In the genomic region with DNA sequence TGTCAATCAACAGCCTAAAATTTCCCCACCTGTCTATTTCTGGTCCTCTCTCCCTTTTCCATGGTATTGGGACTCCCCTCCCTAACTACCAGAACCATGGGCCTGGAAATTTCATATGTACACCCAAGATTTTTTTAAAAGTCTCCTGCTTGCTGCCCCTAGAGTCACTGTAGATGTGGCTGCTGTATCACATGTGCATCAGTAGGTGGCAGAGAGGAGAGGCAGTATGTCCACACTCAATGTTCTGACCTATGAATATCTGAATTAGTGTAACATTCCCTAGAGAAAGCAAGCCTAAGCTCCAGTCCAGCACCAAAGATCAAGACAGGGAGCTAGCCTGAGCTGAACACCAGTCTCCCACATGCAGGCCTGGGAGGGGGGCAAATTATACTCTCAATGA, we compare ENCODE assay signal across 26 mouse cellular contexts. TPM values are rescaled to one million over a fixed set of nuclear protein-coding genes. Genes with fewer than 3 reads are reported as not detected.
A peak's percentile ranks its signal among the peaks of the same experiment; 100 is the strongest.
DNase-seq lines count a peak whose midpoint lies in the region; ATAC-seq and TF ChIP-seq lines count a peak whose summit lies in the region.
"Had no signal": no experiment of that assay in that cellular context is flagged by ENCODE, and none has a peak within 500 bp of the region (broad histone marks: within the 10 kb centered on the region; RNA-seq: fewer than 3 reads in every experiment).

No protein-coding gene starts in this region.

- H3K4me1 ChIP-seq in lung, postnatal 0 days (ENCODE audit: insufficient read depth, low read depth, low read length): no peaks in the 10 kb centered on the region
- no peaks in the 10 kb centered on the region for H3K4me1 ChIP-seq in liver, embryonic 11.5 days (replicated peaks; ENCODE audit: control insufficient read depth, insufficient read depth, low read length)
- H3K4me1 ChIP-seq: forebrain, embryonic 15.5 days; hindbrain, embryonic 13.5 days; neural tube, embryonic 13.5 days had no signal

- no peak for ATAC-seq in lung, postnatal 0 days
- peak; percentile 91 for ATAC-seq in CD4-positive, CD25-positive, alpha-beta regulatory T cell, adult 4 months
- peak; percentile 77 for ATAC-seq in activated CD4-positive, CD25-positive, alpha-beta regulatory T cell, adult 4 months
- no peak for ATAC-seq in liver, embryonic 11.5 days (replicated peaks; ENCODE audit: low FRiP score)
- ATAC-seq: forebrain, embryonic 15.5 days had no signal

- no peaks in the 10 kb centered on the region for H3K9me3 ChIP-seq in lung, postnatal 0 days (ENCODE audit: low read length)
- no peaks in the 10 kb centered on the region for H3K9me3 ChIP-seq in liver, embryonic 11.5 days (ENCODE audit: control insufficient read depth, low read length)
- H3K9me3 ChIP-seq: forebrain, embryonic 15.5 days; hindbrain, embryonic 13.5 days; neural tube, embryonic 13.5 days had no signal

- peak; percentile 41 for TF ChIP-seq CTCF in lung, postnatal 0 days (IDR thresholded peaks at IDR 0.05)

- TF ChIP-seq EP300 in lung, postnatal 0 days (IDR thresholded peaks at IDR 0.05): no peak

- H3K27me3 ChIP-seq in lung, postnatal 0 days (replicated peaks; ENCODE audit: insufficient read depth, low read length): no peaks in the 10 kb centered on the region
- no peaks in the 10 kb centered on the region for H3K27me3 ChIP-seq in liver, embryonic 11.5 days (replicated peaks; ENCODE audit: control insufficient read depth, insufficient read depth, low read length)
- H3K27me3 ChIP-seq: forebrain, embryonic 15.5 days; hindbrain, embryonic 13.5 days; neural tube, embryonic 13.5 days had no signal

- H3K36me3 ChIP-seq in lung, postnatal 0 days (ENCODE audit: insufficient read depth, low read length): no peaks in the 10 kb centered on the region
- no peaks in the 10 kb centered on the region for H3K36me3 ChIP-seq in liver, embryonic 11.5 days (ENCODE audit: control insufficient read depth, insufficient read depth, low read length)
- H3K36me3 ChIP-seq: forebrain, embryonic 15.5 days; hindbrain, embryonic 13.5 days; neural tube, embryonic 13.5 days had no signal

- H3K9ac ChIP-seq in lung, postnatal 0 days (replicated peaks; ENCODE audit: low read depth): no peak overlapping the region
- no peak overlapping the region for H3K9ac ChIP-seq in liver, embryonic 11.5 days (ENCODE audit: low read depth, low read length)
- H3K9ac ChIP-seq: forebrain, embryonic 15.5 days; hindbrain, embryonic 13.5 days; neural tube, embryonic 13.5 days had no signal

- no peak overlapping the region for H3K27ac ChIP-seq in lung, postnatal 0 days (ENCODE audit: low read length)
- no peak overlapping the region for H3K27ac ChIP-seq in liver, embryonic 11.5 days (ENCODE audit: low read depth, low read length)
- H3K27ac ChIP-seq: forebrain, embryonic 15.5 days; hindbrain, embryonic 13.5 days; neural tube, embryonic 13.5 days had no signal

- no peak for DNase-seq in lung, postnatal 0 days (ENCODE audit: low spot score)
- DNase-seq in lung, postnatal 4 days: no peak
- peak; percentile 63 for DNase-seq in naive thymus-derived CD4-positive, alpha-beta T cell, adult 2 months (ENCODE audit: low read depth)
- no peak for DNase-seq in liver, embryonic 11.5 days (ENCODE audit: low spot score)
- DNase-seq in gastrocnemius, adult 18-20 months (ENCODE audit: low spot score): no peak
- DNase-seq: adrenal gland, adult 2 months; cerebellum, adult 11 months; cerebellum, postnatal 36 days; gastrocnemius, postnatal 14 days; kidney, adult 18-20 months; layer of hippocampus, postnatal 36 days; liver; lung, adult 18-20 months; midbrain, embryonic 14.5 days; right cerebral cortex, postnatal 14 days; thymus, postnatal 4 days had no signal

- H3K4me2 ChIP-seq in lung, postnatal 0 days (replicated peaks; ENCODE audit: low read depth, low read length): no peak overlapping the region
- H3K4me2 ChIP-seq in liver, embryonic 11.5 days: no peak overlapping the region
- H3K4me2 ChIP-seq: forebrain, embryonic 15.5 days; hindbrain, embryonic 13.5 days; neural tube, embryonic 13.5 days had no signal

- H3K4me3 ChIP-seq in lung, postnatal 0 days (ENCODE audit: low read depth, low read length): no peak overlapping the region
- no peak overlapping the region for H3K4me3 ChIP-seq in liver, embryonic 11.5 days (ENCODE audit: low read depth, low read length)
- H3K4me3 ChIP-seq: erythroblast, embryonic 14.5 days; forebrain, embryonic 15.5 days; hindbrain, embryonic 13.5 days; neural tube, embryonic 13.5 days had no signal

RNA-seq across cellular contexts. Expression of a gene that starts 6.0 kb away (rescaled TPM):
- polyA plus RNA-seq in lung, postnatal 0 days (2015; fragmentation: Nextera tagmentation; extraction: Ambion mirVana): not detected in 2 replicates
- polyA plus RNA-seq in CD4-positive, CD25-positive, alpha-beta regulatory T cell, adult 4 months (2017; shearing (Covaris generic)): 1 to 10 TPM; 6.5 to 9.5 TPM
- 10 to 100 TPM in 1 of 2 experiments, 1 to 10 TPM in 1; 6.0 to 10.5 TPM for polyA plus RNA-seq in activated CD4-positive, CD25-positive, alpha-beta regulatory T cell, adult 4 months (2017; shearing (Covaris generic))
- not detected in 2 replicates for polyA plus RNA-seq in liver, embryonic 11.5 days (2014; fragmentation: Nextera tagmentation; extraction: Ambion mirVana)
- not detected for total RNA-seq in gastrocnemius, adult 18-20 months (2021)
- total RNA-seq: adrenal gland, adult 2 months; gastrocnemius, postnatal 14 days; layer of hippocampus, postnatal 36 days; left cerebral cortex, postnatal 25 days had no signal
- polyA plus RNA-seq: adrenal gland, adult 2 months; embryonic facial prominence, embryonic 11.5 days; erythroblast, embryonic 14.5 days; forebrain, embryonic 15.5 days; heart, postnatal 0 days; hindbrain, embryonic 13.5 days; large intestine, adult 2 months; midbrain, embryonic 14.5 days; neural tube, embryonic 13.5 days had no signal

RNA-seq across cellular contexts. Expression of a gene that starts 21.7 kb away (rescaled TPM):
- 1.4 TPM in 2 replicates for polyA plus RNA-seq in lung, postnatal 0 days (2015; fragmentation: Nextera tagmentation; extraction: Ambion mirVana)
- polyA plus RNA-seq in CD4-positive, CD25-positive, alpha-beta regulatory T cell, adult 4 months (2017; shearing (Covaris generic)): 10 to 100 TPM; 32.6 to 34.9 TPM
- polyA plus RNA-seq in activated CD4-positive, CD25-positive, alpha-beta regulatory T cell, adult 4 months (2017; shearing (Covaris generic)): 100 to 1,000 TPM; 142 to 148 TPM
- polyA plus RNA-seq in liver, embryonic 11.5 days (2014; fragmentation: Nextera tagmentation; extraction: Ambion mirVana): 0.15 and 0.17 TPM in 2 replicates
- total RNA-seq in gastrocnemius, adult 18-20 months (2021): not detected
- total RNA-seq: gastrocnemius, postnatal 14 days; layer of hippocampus, postnatal 36 days; left cerebral cortex, postnatal 25 days had no signal
- polyA plus RNA-seq: embryonic facial prominence, embryonic 11.5 days; erythroblast, embryonic 14.5 days; forebrain, embryonic 15.5 days; heart, postnatal 0 days; hindbrain, embryonic 13.5 days; midbrain, embryonic 14.5 days; neural tube, embryonic 13.5 days had no signal

RNA-seq across cellular contexts. Expression of a gene that starts 29.2 kb away (rescaled TPM):
- polyA plus RNA-seq in lung, postnatal 0 days (2015; fragmentation: Nextera tagmentation; extraction: Ambion mirVana): not detected in 2 replicates
- under 1 TPM in 1 of 2 experiments, not detected in 1; 0.35 TPM for polyA plus RNA-seq in CD4-positive, CD25-positive, alpha-beta regulatory T cell, adult 4 months (2017; shearing (Covaris generic))
- polyA plus RNA-seq in activated CD4-positive, CD25-positive, alpha-beta regulatory T cell, adult 4 months (2017; shearing (Covaris generic)): under 1 TPM in 1 of 2 experiments, not detected in 1; 0.96 TPM
- polyA plus RNA-seq in liver, embryonic 11.5 days (2014; fragmentation: Nextera tagmentation; extraction: Ambion mirVana): not detected in 2 replicates
- total RNA-seq in gastrocnemius, adult 18-20 months (2021): not detected
- total RNA-seq: adrenal gland, adult 2 months; gastrocnemius, postnatal 14 days; layer of hippocampus, postnatal 36 days; left cerebral cortex, postnatal 25 days had no signal
- polyA plus RNA-seq: adrenal gland, adult 2 months; embryonic facial prominence, embryonic 11.5 days; erythroblast, embryonic 14.5 days; forebrain, embryonic 15.5 days; heart, postnatal 0 days; hindbrain, embryonic 13.5 days; large intestine, adult 2 months; midbrain, embryonic 14.5 days; neural tube, embryonic 13.5 days had no signal

Comparison
In these comparisons a context has a peak if more than half of its experiments do, and no peak if none do; other contexts are left out.
1. ATAC-seq: peak in CD4-positive, CD25-positive, alpha-beta regulatory T cell, adult 4 months (single experiment) and activated CD4-positive, CD25-positive, alpha-beta regulatory T cell, adult 4 months (single experiment); none in lung, postnatal 0 days (single experiment) and liver, embryonic 11.5 days (single experiment).
2. RNA of a gene that starts 21.7 kb away (polyA plus RNA-seq): 142 to 148 TPM in activated CD4-positive, CD25-positive, alpha-beta regulatory T cell, adult 4 months and 32.6 to 34.9 TPM in CD4-positive, CD25-positive, alpha-beta regulatory T cell, adult 4 months; 1.4 TPM in lung, postnatal 0 days and 0.15 to 0.17 TPM in liver, embryonic 11.5 days; every median in the first group is over 10 times any median in the second.